Mouse (Mus musculus): ENCODE results near the gene Cdhr3. TPM values are rescaled to one million over a fixed set of nuclear protein-coding genes. Genes with fewer than 3 reads are reported as not detected.

Cdhr3 gene
- polyA plus RNA-seq (2012; rRNA removed) = not detected in 2 replicates

- no peak for DNase-seq (ENCODE audit: low read depth, low spot score)
- 57% methylated on average over 6 of the region's 6 CpGs for WGBS
These were observed at the start of gene Cdhr3 for GRCm38 (mm10) chr12:33092775-33093174. TSS of gene Cdhr3 (minus strand) at chr12:33092875.

DNA sequence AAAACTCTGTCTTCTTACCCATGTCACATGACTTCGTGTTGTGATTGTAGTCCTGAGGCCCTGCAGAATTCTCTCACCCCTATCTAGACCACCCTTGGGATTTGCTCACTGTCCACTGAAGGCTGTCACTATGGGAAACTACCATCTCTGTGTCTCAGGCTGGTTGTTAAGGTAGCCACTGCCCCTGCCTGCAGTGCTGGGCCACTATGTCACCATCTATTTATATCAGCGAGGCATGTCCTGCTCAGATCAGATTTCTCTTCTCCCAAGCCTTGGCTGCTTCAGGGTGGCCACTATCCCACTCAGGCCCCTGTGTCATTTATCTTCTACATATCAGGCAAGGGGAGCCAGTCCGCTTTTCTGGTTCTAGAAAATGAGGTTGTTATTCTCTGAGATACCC, 46.4 kb upstream of the Cdhr3 start:
- WGBS = 88% methylated on average over 3 of the region's 3 CpGs
- no peak for DNase-seq (ENCODE audit: low read depth, low spot score)

- 67% methylated on average over 1 of the region's 1 CpGs for WGBS
- DNase-seq (ENCODE audit: low read depth, low spot score) = no peak
These were observed 45.2 kb upstream of the Cdhr3 start for GRCm38 (mm10) chr12:33137857-33138256.

GRCm38 (mm10) chr12:33131796-33132195, 39.1 kb upstream of the Cdhr3 start:
- 48% methylated on average over 7 of the region's 7 CpGs for WGBS
- DNase-seq (ENCODE audit: low read depth, low spot score) = no peak

DNA sequence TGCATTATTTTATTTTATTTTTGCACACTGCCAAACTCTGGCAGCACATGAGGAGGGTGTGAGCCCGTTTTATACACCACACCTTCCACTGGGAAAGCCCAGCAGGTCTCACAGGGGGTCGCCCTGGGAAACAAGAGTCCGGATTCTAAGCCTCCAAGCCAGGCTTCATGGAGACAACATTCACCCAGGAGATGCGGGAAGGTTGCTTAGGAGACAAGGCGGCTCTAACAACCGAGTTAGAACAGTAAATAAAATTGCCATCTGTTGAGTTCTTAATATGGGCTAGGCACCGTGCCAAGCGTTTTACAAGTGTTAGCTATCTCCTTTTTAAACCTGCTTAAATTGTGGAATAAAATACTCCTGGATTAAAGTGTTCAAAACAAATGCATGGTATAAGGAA, 37.7 kb upstream of the Cdhr3 start:
- 26% methylated on average over 8 of the region's 8 CpGs for WGBS
- no peak for DNase-seq (ENCODE audit: low read depth, low spot score)

DNA sequence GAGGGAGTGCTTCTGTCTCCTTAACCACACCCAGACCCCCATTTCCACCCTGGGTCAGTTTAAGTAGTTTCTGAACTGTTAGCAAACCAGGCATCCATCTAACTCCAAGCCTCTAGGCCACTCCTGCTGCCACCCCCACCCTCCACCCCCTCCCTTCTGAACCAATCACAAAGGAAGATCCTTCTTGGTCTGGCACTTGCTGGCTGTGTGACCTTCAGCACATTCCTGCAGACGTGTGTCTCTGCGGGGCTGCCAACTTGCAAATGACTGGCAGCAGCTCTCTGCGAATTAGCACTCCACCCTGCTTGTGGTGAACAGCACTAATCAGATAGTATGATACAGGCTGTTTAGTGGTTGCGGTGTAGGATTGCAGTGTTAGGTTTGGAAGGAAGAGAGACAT, 36.7 kb upstream of the Cdhr3 start:
- no peak for DNase-seq (ENCODE audit: low read depth, low spot score)
- WGBS = 22% methylated on average over 4 of the region's 4 CpGs

DNA sequence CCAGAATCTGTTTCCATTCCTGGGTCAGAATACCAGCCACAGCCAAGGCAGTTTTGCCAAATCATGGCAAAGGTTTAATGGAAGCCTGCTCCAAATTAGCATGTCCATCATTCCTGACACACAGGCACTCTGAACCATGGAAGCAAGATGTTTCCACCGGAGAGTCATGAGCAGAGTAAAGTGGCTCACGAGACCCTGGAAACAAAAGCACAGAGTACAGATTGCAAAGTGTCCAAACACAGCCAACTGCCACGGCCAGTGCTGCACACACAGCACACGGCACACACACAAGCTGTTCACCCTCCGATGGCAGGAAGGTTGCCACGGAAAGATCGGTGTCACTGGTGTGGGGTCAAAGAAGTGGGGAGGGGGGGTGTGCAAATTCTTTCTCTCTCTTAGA, 36.0 kb upstream of the Cdhr3 start:
- 75% methylated on average over 7 of the region's 7 CpGs for WGBS
- no peak for DNase-seq (ENCODE audit: low read depth, low spot score)

DNA sequence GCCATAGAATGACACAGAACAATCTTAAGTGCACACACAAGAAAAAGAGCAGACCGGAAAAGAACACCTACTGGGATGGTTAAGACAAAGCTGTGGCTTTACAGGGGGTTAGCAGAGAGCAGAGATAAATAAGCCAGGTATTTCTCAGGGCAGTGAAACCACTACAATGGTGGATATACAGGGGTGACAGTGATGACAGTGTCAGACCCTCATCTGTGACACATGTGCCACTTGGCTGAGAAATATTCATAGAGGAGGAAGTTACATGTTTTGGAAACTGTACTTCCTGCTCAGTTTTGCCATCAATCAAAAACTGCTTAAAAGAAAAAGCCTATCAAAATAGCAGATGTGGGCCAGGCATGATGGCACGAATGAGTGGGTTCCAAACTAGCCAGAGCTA, 35.4 kb upstream of the Cdhr3 start:
- DNase-seq (ENCODE audit: low read depth, low spot score) = no peak
- WGBS = 82% methylated on average over 2 of the region's 2 CpGs

GRCm38 (mm10) chr12:33126243-33126642, 33.6 kb upstream of the Cdhr3 start:
- DNase-seq (ENCODE audit: low read depth, low spot score) = no peak

- DNase-seq (ENCODE audit: low read depth, low spot score) = no peak
- WGBS = 69% methylated on average over 9 of the region's 9 CpGs
These were observed 33.0 kb upstream of the Cdhr3 start for GRCm38 (mm10) chr12:33125594-33126227.

DNA sequence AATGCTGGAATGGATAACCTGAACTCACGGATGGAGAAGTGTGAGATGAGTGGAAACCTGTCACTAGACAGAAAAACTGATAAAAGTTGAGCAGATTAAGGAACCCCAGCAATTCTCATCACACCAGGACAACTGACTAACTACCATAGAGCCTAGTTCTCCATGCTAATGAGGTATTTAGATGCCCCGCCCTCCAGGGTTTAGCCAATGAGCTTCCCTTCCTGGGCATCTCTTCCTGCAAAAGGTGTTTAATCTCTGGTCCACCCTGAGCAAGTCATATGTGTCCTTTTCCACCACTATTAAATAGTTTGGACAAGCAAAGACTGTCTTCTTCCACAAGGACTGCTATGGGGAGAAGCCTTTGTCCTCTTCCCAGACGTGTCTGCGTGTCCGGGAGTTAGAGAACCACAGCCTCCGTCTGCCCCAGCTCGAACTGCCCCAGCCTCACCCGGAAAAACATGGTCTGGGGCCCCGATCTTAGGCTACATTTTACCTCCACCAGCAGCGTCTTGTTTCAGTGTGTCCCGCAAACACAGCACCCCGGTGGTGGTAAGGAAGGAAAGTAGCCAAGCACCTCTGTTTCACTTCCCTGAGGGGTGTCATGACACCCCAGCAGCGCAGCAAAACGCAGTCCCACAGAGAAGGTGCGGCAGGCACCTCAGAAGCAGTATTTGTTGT, 26.1 kb upstream of the Cdhr3 start:
- WGBS = 39% methylated on average over 15 of the region's 15 CpGs
- no peak for DNase-seq (ENCODE audit: low read depth, low spot score)

DNA sequence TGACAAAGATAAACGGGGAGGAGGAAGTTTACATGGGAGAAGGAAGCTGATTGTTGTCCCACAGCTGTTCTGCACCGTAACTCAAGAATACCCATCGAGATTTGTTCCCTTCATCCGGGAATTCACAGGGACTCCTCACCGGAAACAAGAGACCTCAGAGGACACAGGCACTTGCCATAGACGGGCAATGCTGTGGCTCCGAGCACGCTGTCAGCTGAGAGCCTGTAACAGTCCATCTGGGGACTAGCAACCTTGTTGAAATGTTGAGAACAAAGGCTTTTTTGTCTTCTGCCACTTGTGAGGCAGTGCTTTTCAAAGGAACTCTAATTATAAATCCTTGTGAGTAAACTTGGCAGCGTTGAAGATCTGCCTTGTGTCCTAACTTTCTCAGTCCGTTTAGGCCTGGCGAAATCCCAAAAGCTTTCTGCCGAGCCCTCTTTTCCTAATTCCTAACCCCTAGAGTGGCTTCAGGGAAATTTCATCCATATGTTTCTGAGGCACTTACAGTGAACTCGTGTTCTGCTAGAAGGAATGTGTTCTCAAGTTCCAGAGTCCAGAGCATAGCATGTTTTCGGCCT, 18.3 kb upstream of the Cdhr3 start:
- DNase-seq (ENCODE audit: low read depth, low spot score) = no peak
- WGBS = 10% methylated on average over 14 of the region's 14 CpGs

GRCm38 (mm10) chr12:33109531-33109930, 16.9 kb upstream of the Cdhr3 start:
- DNase-seq (ENCODE audit: low read depth, low spot score) = no peak

DNA sequence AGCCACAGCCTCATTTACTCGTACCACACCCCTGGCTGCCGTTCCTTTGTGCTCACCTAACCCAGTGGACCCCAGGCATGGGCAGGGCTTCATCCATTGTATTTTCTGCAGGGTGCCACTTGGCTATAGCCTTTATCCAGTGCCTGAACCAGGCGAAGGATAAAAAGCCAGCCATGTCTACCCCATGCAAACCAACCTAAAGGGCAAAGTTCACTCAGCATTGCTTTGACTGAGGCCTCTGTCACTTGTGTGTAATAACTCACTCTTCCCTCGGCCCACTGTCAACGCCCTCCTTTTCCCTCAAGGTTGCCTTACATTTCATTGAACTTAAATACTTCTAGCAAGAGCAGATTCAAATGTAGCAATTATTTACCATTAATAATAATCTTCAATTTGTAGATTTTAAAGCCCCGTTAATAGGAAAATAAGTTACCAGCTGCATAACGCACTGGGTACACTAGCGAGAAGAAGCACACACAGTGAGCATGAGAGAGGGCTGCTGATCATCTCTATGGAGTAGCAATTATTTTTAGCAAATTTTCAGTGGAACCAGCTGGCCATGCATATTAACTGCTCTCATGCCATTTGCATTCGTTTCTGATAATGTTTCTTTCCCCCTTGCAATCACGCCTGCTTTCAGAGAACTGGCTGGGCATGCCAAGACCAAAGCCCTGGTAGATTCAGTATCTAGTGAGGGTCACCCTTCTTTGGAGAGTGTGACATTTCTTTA, 13.9 kb upstream of the Cdhr3 start:
- DNase-seq (ENCODE audit: low read depth, low spot score) = no peak
- WGBS = 71% methylated on average over 10 of the region's 10 CpGs

DNA sequence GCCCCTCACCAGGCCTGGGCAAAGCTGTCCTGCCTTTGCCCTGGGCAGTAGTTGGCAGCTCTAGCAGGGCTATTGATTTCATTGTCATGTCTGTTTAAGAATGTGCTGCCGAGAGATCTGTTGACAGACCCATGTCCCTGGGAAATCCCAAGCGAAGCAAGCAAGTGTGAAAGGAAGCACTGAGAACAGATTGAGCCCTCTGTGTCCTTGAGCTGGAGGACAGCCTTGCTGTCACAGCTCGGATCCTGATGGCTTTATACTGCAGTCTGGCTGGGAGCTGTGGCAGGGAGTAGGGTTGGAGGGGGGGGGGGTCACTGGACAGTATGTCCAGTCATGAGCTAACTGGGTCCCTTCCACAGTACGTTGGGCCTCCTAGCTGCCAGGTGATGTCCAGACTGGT, 13.0 kb upstream of the Cdhr3 start:
- 82% methylated on average over 4 of the region's 4 CpGs for WGBS
- no peak for DNase-seq (ENCODE audit: low read depth, low spot score)

DNA sequence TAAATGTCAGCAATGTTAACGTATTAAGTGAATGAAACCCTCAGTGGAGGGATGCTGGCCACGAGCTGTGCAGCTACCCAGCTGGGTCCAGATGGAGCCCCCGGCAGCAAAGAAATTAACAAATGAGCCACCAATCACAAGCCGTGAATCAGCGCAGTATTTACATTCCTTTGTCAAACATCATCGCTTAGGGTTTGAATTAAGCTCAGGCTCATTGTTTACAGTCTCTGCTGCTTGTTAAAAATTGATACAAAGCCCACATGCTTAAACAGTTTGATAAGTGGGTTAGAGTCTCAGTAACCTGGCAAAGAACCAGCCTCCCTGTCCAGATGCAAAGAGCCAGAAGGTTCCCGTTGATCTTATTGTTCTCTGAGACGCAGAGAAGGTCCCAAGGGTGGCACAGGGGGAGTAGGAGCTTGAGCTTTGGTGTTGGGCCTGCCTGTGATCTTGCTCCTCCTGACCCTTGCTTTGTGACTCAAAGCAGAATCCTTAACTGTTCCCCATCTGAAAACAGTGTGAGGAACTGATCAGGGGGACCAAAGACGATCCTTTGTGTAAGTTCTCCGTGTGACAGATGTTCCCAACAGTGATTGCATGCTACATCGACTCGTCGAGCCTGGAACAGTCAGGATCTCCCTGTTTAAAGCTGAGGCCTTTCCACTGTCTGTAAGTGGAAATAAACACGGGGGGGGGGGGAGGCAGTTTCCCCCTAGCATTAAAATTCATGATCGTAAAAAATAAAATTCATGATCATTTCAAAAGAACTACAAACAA, 9.9 kb upstream of the Cdhr3 start:
- DNase-seq (ENCODE audit: low read depth, low spot score) = no peak
- WGBS = 41% methylated on average over 15 of the region's 15 CpGs

DNA sequence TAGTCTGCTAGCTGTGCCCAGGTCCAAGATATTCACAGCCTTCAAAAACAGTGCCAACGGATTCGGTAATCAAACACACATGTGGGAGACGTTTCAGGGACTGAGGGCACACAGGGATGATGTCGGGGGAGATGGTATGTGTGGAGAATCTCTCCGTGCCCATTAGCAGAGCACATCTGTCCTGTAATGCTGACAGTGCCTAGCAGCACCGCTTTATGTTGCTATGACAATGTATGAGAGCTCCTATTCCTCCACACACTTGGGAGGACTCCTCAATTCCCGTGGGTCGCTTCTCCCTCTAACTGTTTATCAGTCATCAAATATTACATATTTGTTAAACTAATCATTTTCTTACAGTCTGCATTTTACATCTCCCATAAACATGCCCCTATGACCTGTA, 9.0 kb upstream of the Cdhr3 start:
- WGBS = 73% methylated on average over 8 of the region's 8 CpGs
- no peak for DNase-seq (ENCODE audit: low read depth, low spot score)

DNA sequence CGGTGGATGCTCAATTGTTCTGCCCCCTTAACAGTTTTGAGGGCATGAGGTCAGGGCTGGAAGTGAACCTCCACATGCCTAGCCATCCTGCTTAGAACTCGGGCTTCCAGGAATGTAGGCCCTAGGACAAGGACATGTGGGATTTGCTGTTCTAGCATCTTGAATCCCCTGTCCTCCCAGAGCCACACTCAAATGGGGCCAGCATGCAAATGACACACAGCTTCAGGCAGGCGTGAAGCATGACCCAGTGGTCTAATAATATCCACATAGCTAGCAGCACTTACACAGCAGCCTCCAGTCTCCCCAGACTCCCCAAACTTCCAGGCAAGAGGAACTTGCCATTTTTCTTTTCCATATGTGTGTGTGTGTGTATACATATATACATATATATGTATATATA, 3.3 kb upstream of the Cdhr3 start:
- 82% methylated on average over 3 of the region's 3 CpGs for WGBS
- DNase-seq (ENCODE audit: low read depth, low spot score) = no peak

DNA sequence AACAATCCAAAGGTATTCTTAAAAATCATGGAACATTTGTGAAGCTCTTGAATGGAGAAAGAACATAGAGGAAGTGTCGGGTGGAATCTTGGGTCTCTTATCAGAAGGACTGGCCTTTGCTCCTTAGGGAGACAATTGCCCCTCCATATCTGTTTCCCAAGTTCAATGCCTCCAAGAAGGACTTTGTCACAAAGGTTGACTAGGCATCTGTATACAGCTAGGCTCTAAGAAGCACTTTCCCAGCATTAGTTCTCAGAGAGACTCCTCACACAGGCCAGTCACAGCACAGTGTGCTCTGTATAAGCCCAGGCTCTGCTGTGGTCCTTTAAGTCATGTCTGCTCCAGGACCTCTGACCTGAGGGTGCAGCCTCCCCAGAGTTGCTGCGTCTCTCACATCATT, 479 bp downstream of the Cdhr3 start:
- 67% methylated on average over 2 of the region's 2 CpGs for WGBS
- DNase-seq (ENCODE audit: low read depth, low spot score) = no peak

DNA sequence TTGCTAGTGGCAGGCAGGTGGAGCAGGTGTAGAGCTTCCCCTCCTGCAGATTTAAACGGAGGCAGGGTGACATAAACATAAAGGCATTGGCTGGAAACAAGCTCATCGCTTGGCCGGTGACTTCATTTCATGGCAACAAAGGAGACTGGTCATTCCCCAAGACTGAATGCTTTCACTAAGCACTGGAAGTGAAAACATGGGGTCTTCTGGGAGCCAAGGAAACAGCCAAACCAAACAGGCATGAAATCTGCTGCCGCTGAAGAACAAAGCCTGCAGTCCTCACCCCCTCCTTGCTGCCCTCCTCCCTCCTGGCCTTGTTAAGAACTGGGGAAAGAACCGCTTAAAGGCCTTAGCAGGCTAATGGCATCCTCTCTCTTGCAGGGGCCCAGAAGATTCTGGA, 6.5 kb downstream of the Cdhr3 start:
- 63% methylated on average over 5 of the region's 5 CpGs for WGBS

More for the DNA sequence above, 6.5 kb downstream of the Cdhr3 start:
- no peak for DNase-seq (ENCODE audit: low read depth, low spot score)
